23 mouse cellular contexts compared by ENCODE assay signal in the genomic region with DNA sequence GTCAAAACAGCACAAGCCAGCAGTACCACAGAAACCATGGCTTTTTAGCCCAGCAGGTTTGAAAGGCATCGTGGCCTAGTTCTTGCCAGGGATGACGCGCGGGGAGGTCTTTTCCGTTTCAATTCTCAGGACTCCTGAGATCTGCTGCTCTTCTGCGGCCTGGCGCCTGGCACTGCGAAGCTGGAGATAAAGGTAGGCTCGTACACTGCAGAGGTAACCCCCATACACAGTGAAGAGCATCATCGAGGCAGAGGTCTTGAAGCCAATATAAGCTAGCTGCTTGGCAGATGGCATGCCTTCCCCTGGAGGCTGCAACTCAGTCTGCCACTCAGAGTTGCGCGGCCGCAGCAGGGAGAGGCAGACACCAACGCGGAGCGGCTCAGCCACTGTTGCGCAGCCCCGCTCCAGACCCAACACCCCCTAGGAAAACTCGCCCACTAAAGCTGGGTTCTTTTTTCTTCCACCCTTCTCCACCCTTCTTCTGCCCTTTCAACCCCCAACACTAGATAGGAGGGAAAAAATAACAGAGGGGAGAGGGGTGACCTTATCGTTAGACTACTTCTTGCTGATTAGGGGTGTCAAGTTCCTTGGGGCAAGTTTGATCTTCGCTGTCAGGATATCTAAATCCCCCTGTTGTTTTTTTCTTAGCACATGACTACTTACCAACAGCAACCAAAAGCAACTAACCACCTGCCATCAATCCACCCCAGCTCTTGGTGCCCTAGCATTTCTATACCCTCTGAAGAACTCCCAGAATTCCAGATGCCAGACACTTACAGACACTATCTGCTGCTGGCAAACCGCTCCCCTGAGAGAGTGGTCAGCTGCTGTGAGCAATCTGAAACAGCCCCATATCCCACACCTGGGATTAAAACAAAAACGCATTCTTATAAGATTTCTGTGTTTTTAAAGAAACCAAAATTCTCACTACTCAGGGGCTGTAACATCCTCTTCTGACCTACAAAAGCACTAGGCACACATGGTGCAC. TPM values are rescaled to one million over a fixed set of nuclear protein-coding genes. Genes with fewer than 3 reads are reported as not detected.
DNase-seq lines count a peak whose midpoint lies in the region; ATAC-seq and TF ChIP-seq lines count a peak whose summit lies in the region.
"Had no signal": no experiment of that assay in that cellular context is flagged by ENCODE, and none has a peak within 500 bp of the region (broad histone marks: within the 10 kb centered on the region; RNA-seq: fewer than 3 reads in every experiment).

No protein-coding gene starts in this region.

- H3K9ac ChIP-seq in heart, embryonic 16.5 days (ENCODE audit: low read length), result 0 out of 2 replicates have a peak overlapping the region, but pooled peaks have one; percentile 15
- no peak overlapping the region for H3K9ac ChIP-seq in ES-Bruce4 (ENCODE audit: low read depth, poor library complexity, severe bottlenecking)
- H3K9ac ChIP-seq in liver, embryonic 12.5 days, result peak overlapping the region; percentile 31; the same call in 1 of the 2 replicates
- H3K9ac ChIP-seq: embryonic facial prominence, embryonic 15.5 days; hindbrain, embryonic 14.5 days; midbrain, embryonic 12.5 days; neural tube, embryonic 15.5 days had no signal

- no peaks in the 10 kb centered on the region for H3K9me3 ChIP-seq in heart, embryonic 10.5 days
- H3K9me3 ChIP-seq in heart, embryonic 16.5 days (replicated peaks; ENCODE audit: control insufficient read depth, low read length), result no peaks in the 10 kb centered on the region
- H3K9me3 ChIP-seq in ES-Bruce4 (replicated peaks; ENCODE audit: control insufficient read depth, insufficient read depth, low read length, poor library complexity, severe bottlenecking), result no peaks in the 10 kb centered on the region
- H3K9me3 ChIP-seq in liver, embryonic 12.5 days (replicated peaks), result no peaks in the 10 kb centered on the region
- H3K9me3 ChIP-seq: embryonic facial prominence, embryonic 15.5 days; midbrain, embryonic 12.5 days; neural tube, embryonic 15.5 days had no signal

- peak overlapping the region; percentile 38 for H3K4me3 ChIP-seq in heart, embryonic 10.5 days
- H3K4me3 ChIP-seq in heart, embryonic 16.5 days (ENCODE audit: low read length), result no peak overlapping the region
- H3K4me3 ChIP-seq in ES-Bruce4 (ENCODE audit: low read depth, low read length), result 0 out of 2 replicates have a peak overlapping the region, but pooled peaks have one; percentile 27
- H3K4me3 ChIP-seq in liver, embryonic 12.5 days, result no peak overlapping the region
- H3K4me3 ChIP-seq: embryonic facial prominence, embryonic 15.5 days; midbrain, embryonic 12.5 days; neural tube, embryonic 15.5 days had no signal

- H3K4me1 ChIP-seq in heart, embryonic 10.5 days, result peaks cover 29% of the 10 kb centered on the region
- H3K4me1 ChIP-seq in heart, embryonic 16.5 days (ENCODE audit: control insufficient read depth, insufficient read depth, low read length), result peaks cover 16% of the 10 kb centered on the region
- no peaks in the 10 kb centered on the region for H3K4me1 ChIP-seq in ES-Bruce4 (ENCODE audit: control insufficient read depth, insufficient read depth, low read length)
- H3K4me1 ChIP-seq in liver, embryonic 12.5 days, result peaks cover 77% of the 10 kb centered on the region
- H3K4me1 ChIP-seq: embryonic facial prominence, embryonic 15.5 days; midbrain, embryonic 12.5 days; neural tube, embryonic 15.5 days had no signal

- H3K36me3 ChIP-seq in heart, embryonic 10.5 days, result peaks cover 17% of the 10 kb centered on the region; the same call in 1 of the 2 replicates
- peaks cover 4% of the 10 kb centered on the region; the same call in 1 of the 2 replicates for H3K36me3 ChIP-seq in heart, embryonic 16.5 days (ENCODE audit: control insufficient read depth, insufficient read depth)
- peaks cover 2% of the 10 kb centered on the region; the same call in 1 of the 2 replicates for H3K36me3 ChIP-seq in ES-Bruce4 (ENCODE audit: control insufficient read depth, insufficient read depth, low read length, poor library complexity, severe bottlenecking)
- H3K36me3 ChIP-seq in liver, embryonic 12.5 days, result peaks cover 60% of the 10 kb centered on the region

- no peak for DNase-seq in heart, embryonic 10.5 days (ENCODE audit: low spot score)
- no peak for DNase-seq in heart, postnatal 36 days
- DNase-seq in heart, adult 18-20 months, result no peak
- DNase-seq in frontal cortex, adult 2 months (ENCODE audit: extremely low spot score in 1 of 2, low spot score in 1 of 2), result no peak
- no peak for DNase-seq in thymus, postnatal 0 days (ENCODE audit: low spot score)
- DNase-seq: adrenal gland, postnatal 36 days; cerebellum, adult 11 months; cerebellum, adult 9-11 months; kidney, adult 8-10 months; kidney, postnatal 14 days; thymus, adult 18-20 months had no signal

- peak overlapping the region; percentile 1 for H3K4me2 ChIP-seq in heart, embryonic 16.5 days (ENCODE audit: low read depth, low read length)
- peak overlapping the region; percentile 40 for H3K4me2 ChIP-seq in liver, embryonic 12.5 days
- H3K4me2 ChIP-seq: embryonic facial prominence, embryonic 15.5 days; hindbrain, embryonic 14.5 days; midbrain, embryonic 12.5 days; neural tube, embryonic 15.5 days had no signal

- TF ChIP-seq EP300 in ES-Bruce4 (IDR thresholded peaks at IDR 0.05; ENCODE audit: insufficient read depth, low read depth, low read length), result no peak

- no peaks in the 10 kb centered on the region for H3K27me3 ChIP-seq in heart, embryonic 10.5 days (ENCODE audit: insufficient read depth, poor library complexity, severe bottlenecking)
- no peaks in the 10 kb centered on the region for H3K27me3 ChIP-seq in heart, embryonic 16.5 days (ENCODE audit: control insufficient read depth, insufficient read depth, low read length)
- no peaks in the 10 kb centered on the region for H3K27me3 ChIP-seq in ES-Bruce4 (ENCODE audit: control insufficient read depth, insufficient read depth, low read length, poor library complexity, severe bottlenecking)
- no peaks in the 10 kb centered on the region for H3K27me3 ChIP-seq in liver, embryonic 12.5 days (replicated peaks)
- H3K27me3 ChIP-seq: embryonic facial prominence, embryonic 15.5 days; midbrain, embryonic 12.5 days; neural tube, embryonic 15.5 days; Patski had no signal

- no peak for TF ChIP-seq POLR2A in ES-Bruce4 (IDR thresholded peaks at IDR 0.05; ENCODE audit: insufficient read depth, low read length)

- intact Hi-C loops in heart, postnatal 36 days (cut with DNase I), result no loop called here

- 47% methylated on average over 23 of the region's 23 CpGs for WGBS in heart, embryonic 10.5 days
- WGBS in heart, embryonic 16.5 days, result 56% methylated on average over 23 of the region's 23 CpGs
- 67% methylated on average over 23 of the region's 23 CpGs for WGBS in liver, embryonic 12.5 days (ENCODE audit: insufficient replicate concordance)

- peak overlapping the region; percentile 57 for H3K27ac ChIP-seq in heart, embryonic 10.5 days
- H3K27ac ChIP-seq in heart, embryonic 16.5 days (ENCODE audit: low read length), result 0 out of 2 replicates have a peak overlapping the region, but pooled peaks have one; percentile 10
- H3K27ac ChIP-seq in ES-Bruce4 (ENCODE audit: insufficient read depth, low read length), result no peak overlapping the region
- H3K27ac ChIP-seq in liver, embryonic 12.5 days, result peak overlapping the region; percentile 74
- H3K27ac ChIP-seq: embryonic facial prominence, embryonic 15.5 days; hindbrain, embryonic 14.5 days; midbrain, embryonic 12.5 days; neural tube, embryonic 15.5 days had no signal

- 0 out of 2 replicates have a peak, but pooled peaks have one; percentile 52 for ATAC-seq in heart, embryonic 16.5 days (replicated peaks; ENCODE audit: extremely low read depth, insufficient read depth, low FRiP score)
- ATAC-seq in liver, embryonic 12.5 days, result peak; percentile 31
- ATAC-seq: forebrain, embryonic 14.5 days; lung, postnatal 0 days; Patski had no signal

- TF ChIP-seq CTCF in ES-Bruce4 (IDR thresholded peaks at IDR 0.05; ENCODE audit: low read depth, low read length), result no peak

RNA-seq across cellular contexts. Expression of gene Atf6, which starts 16.6 kb away (rescaled TPM):
- polyA plus RNA-seq in heart, embryonic 10.5 days (2016; fragmentation: Nextera tagmentation; extraction: Ambion mirVana), result 10.9 and 16.0 TPM in 2 replicates
- 10 to 100 TPM; 63.2 to 71.4 TPM for total RNA-seq in heart, postnatal 36 days (2021)
- 10.1 and 11.2 TPM in 2 replicates for polyA plus RNA-seq in heart, embryonic 16.5 days (2015; fragmentation: Nextera tagmentation; extraction: Ambion mirVana)
- 10 to 100 TPM; 66.1 to 66.3 TPM for total RNA-seq in heart, adult 18-20 months (2021)
- polyA plus RNA-seq in ES-Bruce4 (2011; ENCODE audit: insufficient read depth, insufficient read length, low read depth, missing spikeins), result 23.7 and 24.1 TPM in 2 replicates
- 9.6 and 10.6 TPM in 2 replicates for polyA plus RNA-seq in liver, embryonic 12.5 days (2016; fragmentation: Nextera tagmentation; extraction: Ambion mirVana)
- polyA plus RNA-seq in frontal cortex, adult 2 months (2012; rRNA removed), result 21.9 and 23.6 TPM in 2 replicates
- 5.9 and 6.1 TPM in 2 replicates for polyA plus RNA-seq in thymus, postnatal 0 days (2015; fragmentation: Nextera tagmentation; extraction: Ambion mirVana)

RNA-seq across cellular contexts. Expression of gene Gm26620, which starts 33.9 kb away (rescaled TPM):
- 0.67 TPM in 1 of 2 replicates, not detected in the other for polyA plus RNA-seq in heart, embryonic 10.5 days (2016; fragmentation: Nextera tagmentation; extraction: Ambion mirVana)
- under 1 TPM; 0.33 to 0.39 TPM for total RNA-seq in heart, postnatal 36 days (2021)
- 0.53 and 0.71 TPM in 2 replicates for polyA plus RNA-seq in heart, embryonic 16.5 days (2015; fragmentation: Nextera tagmentation; extraction: Ambion mirVana)
- under 1 TPM; 0.45 to 0.49 TPM for total RNA-seq in heart, adult 18-20 months (2021)
- not detected in 2 replicates for polyA plus RNA-seq in ES-Bruce4 (2011; ENCODE audit: insufficient read depth, insufficient read length, low read depth, missing spikeins)
- 0.46 and 0.50 TPM in 2 replicates for polyA plus RNA-seq in liver, embryonic 12.5 days (2016; fragmentation: Nextera tagmentation; extraction: Ambion mirVana)
- polyA plus RNA-seq in frontal cortex, adult 2 months (2012; rRNA removed), result 0.50 and 1.0 TPM in 2 replicates
- 0.34 and 0.45 TPM in 2 replicates for polyA plus RNA-seq in thymus, postnatal 0 days (2015; fragmentation: Nextera tagmentation; extraction: Ambion mirVana)
- total RNA-seq: common myeloid progenitor, adult 5-6 weeks had no signal
- polyA plus RNA-seq: limb, embryonic 11.5 days; midbrain, embryonic 12.5 days had no signal

RNA-seq across cellular contexts. Expression of gene Dusp12, which starts 34.4 kb away (rescaled TPM):
- polyA plus RNA-seq in heart, embryonic 10.5 days (2016; fragmentation: Nextera tagmentation; extraction: Ambion mirVana), result 28.9 and 37.9 TPM in 2 replicates
- total RNA-seq in heart, postnatal 36 days (2021), result 1 to 10 TPM; 8.6 to 9.8 TPM
- 20.7 and 22.1 TPM in 2 replicates for polyA plus RNA-seq in heart, embryonic 16.5 days (2015; fragmentation: Nextera tagmentation; extraction: Ambion mirVana)
- 1 to 10 TPM; 8.1 to 8.3 TPM for total RNA-seq in heart, adult 18-20 months (2021)
- 43.1 and 45.9 TPM in 2 replicates for polyA plus RNA-seq in ES-Bruce4 (2011; ENCODE audit: insufficient read depth, insufficient read length, low read depth, missing spikeins)
- polyA plus RNA-seq in liver, embryonic 12.5 days (2016; fragmentation: Nextera tagmentation; extraction: Ambion mirVana), result 25.7 and 27.3 TPM in 2 replicates
- 30.1 and 33.8 TPM in 2 replicates for polyA plus RNA-seq in frontal cortex, adult 2 months (2012; rRNA removed)
- polyA plus RNA-seq in thymus, postnatal 0 days (2015; fragmentation: Nextera tagmentation; extraction: Ambion mirVana), result 30.0 and 30.5 TPM in 2 replicates

Comparison
In these comparisons a context has a peak if more than half of its experiments do, and no peak if none do; other contexts are left out.
1. H3K4me3 ChIP-seq: peak in heart, embryonic 10.5 days (single experiment) and ES-Bruce4 (single experiment); none in heart, embryonic 16.5 days (single experiment) and liver, embryonic 12.5 days (single experiment).